Mouse (Mus musculus): ENCODE measurements at regions not wholly inside any gene's neighbourhood (a gene's known extent, or its start where the extent isn't known, plus 50 kb on each side); places are given as distances from the start of the nearest gene placed in this dataset.

DNA sequence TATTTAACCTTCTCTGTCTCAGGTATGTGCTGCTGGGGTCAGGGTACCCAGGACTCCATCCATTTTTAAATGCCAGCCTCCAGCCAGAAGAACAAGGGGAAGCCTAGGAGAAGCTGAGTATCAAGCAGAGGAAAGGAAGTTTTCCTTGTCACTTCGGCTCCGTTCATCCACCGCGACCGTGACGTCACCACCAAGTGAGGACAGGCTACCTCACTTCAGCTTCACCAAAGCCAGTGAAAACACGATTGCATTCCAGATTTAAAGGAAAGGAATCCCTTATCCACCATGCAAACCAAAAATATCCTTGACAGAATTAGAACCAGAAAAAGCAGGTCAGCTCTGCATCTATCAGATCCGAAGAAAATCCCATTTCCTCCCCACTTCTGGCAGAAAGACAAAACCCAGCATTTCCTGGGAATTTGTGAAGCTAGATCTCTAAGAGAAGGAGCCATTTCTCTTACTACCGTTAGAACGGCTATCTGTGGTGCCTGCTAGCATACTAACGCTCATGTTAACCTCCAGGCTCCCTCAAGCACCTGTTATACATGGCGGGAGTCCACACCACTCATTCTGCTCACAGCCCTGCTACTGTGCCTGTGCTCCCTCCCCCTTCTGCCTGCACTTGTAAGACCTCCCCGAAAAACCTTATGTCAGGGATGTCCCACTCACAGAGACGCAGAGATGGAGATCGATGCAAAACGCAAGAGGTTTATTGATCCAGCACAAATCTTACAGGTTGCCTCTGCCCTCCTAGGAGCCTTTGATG lies 133.4 kb downstream of the Qrsl1 start:
- no peak for TF ChIP-seq EP300 (IDR thresholded peaks at IDR 0.05; ENCODE audit: low read depth)
- no peak for TF ChIP-seq CTCF (IDR thresholded peaks at IDR 0.05; ENCODE audit: low read depth)
- DNase-seq (ENCODE audit: low read depth in 3 of 3, low spot score in 3 of 3): no peak
- Histone ChIP-seq H3K4me2 (ENCODE audit: low read depth) (no peak overlapping the region), H3K9ac (replicated peaks) (no peak overlapping the region), H3K9me3 (ENCODE audit: control insufficient read depth, low read length) (no peaks in the 10 kb centered on the region), H3K36me3 (replicated peaks; ENCODE audit: control insufficient read depth, insufficient read depth, low read depth) (no peaks in the 10 kb centered on the region), H3K27me3 (ENCODE audit: control insufficient read depth, insufficient read depth, low read length) (no peaks in the 10 kb centered on the region), H3K27ac (no peak overlapping the region), H3K4me1 (replicated peaks; ENCODE audit: control insufficient read depth in 2 of 2, insufficient read depth in 2 of 2, low read length in 1 of 2) (peaks cover 19 to 21% of the 10 kb centered on the region in 2 experiments), H3K4me3 (ENCODE audit: insufficient read depth in 1 of 2, low read depth in 2 of 2, low read length in 2 of 2) (no peak overlapping the region)
- ATAC-seq (ENCODE audit: insufficient read depth): no peak
- 80% methylated on average over 16 of the region's 16 CpGs for WGBS (ENCODE audit: insufficient replicate concordance)

DNA sequence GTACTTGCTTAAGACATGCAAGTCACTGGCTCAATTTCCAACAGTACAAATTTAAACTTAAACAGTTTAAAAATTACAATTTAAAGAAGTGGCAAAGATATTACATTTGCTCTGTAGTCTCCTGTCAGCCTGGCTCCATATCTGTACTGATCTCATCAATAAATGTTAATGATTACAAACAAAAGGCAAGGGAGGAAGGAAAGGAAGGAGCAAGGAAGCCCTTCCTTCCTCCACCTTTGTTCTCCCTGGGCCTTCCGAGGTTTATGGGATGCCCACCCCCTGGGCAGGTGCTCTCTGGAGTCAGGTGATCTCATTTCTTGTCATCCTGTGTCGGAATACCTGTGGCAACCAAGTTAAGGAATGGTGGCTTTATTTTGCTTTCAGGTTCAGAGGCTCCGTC lies 132.5 kb downstream of the Qrsl1 start:
- WGBS (ENCODE audit: insufficient replicate concordance): 70% methylated on average over 3 of the region's 3 CpGs
- H3K9ac ChIP-seq (replicated peaks): no peak overlapping the region
- H3K9me3 ChIP-seq (ENCODE audit: control insufficient read depth, low read length): no peaks in the 10 kb centered on the region
- TF ChIP-seq CTCF (IDR thresholded peaks at IDR 0.05; ENCODE audit: low read depth): no peak
- no peaks in the 10 kb centered on the region for H3K36me3 ChIP-seq (replicated peaks; ENCODE audit: control insufficient read depth, insufficient read depth, low read depth)
- ATAC-seq (ENCODE audit: insufficient read depth): no peak
- no peaks in the 10 kb centered on the region for H3K27me3 ChIP-seq (ENCODE audit: control insufficient read depth, insufficient read depth, low read length)
- no peak overlapping the region for H3K27ac ChIP-seq
- H3K4me2 ChIP-seq (ENCODE audit: low read depth): no peak overlapping the region
- no peak overlapping the region for H3K4me3 ChIP-seq (ENCODE audit: insufficient read depth in 1 of 2, low read depth in 2 of 2, low read length in 2 of 2)
- peaks cover 19 to 21% of the 10 kb centered on the region in 2 experiments for H3K4me1 ChIP-seq (replicated peaks; ENCODE audit: control insufficient read depth in 2 of 2, insufficient read depth in 2 of 2, low read length in 1 of 2)
- no peak for DNase-seq (ENCODE audit: low read depth in 3 of 3, low spot score in 3 of 3)

DNA sequence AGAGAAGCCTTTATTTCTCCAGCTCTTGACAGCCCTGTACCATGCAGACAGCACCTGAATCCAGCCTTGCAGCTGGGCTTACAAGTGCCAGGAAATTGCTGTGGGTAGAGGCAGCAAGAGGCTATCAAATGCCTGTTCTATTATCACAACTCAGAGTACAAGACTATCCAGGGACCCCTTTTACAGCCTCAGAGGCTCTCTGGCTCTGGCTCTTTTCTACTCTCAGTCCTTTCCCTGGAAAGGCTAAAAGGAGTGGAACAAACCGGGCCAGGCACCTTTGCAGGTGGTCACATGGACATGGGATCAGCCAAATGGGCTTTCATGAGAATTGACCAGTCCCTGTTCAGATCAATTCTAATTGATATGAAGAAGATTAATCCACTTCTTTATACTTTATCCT lies 125.7 kb downstream of the Qrsl1 start:
- 51% methylated on average over 1 of the region's 1 CpGs for WGBS (ENCODE audit: insufficient replicate concordance)
- Histone ChIP-seq H3K4me3 (ENCODE audit: insufficient read depth in 1 of 2, low read depth in 2 of 2, low read length in 2 of 2) (no peak overlapping the region), H3K36me3 (replicated peaks; ENCODE audit: control insufficient read depth, insufficient read depth, low read depth) (no peaks in the 10 kb centered on the region), H3K27ac (no peak overlapping the region), H3K9ac (replicated peaks) (no peak overlapping the region), H3K9me3 (ENCODE audit: control insufficient read depth, low read length) (no peaks in the 10 kb centered on the region), H3K27me3 (ENCODE audit: control insufficient read depth, insufficient read depth, low read length) (no peaks in the 10 kb centered on the region), H3K4me1 (replicated peaks; ENCODE audit: control insufficient read depth in 2 of 2, insufficient read depth in 2 of 2, low read length in 1 of 2) (no peaks in the 10 kb centered on the region), H3K4me2 (ENCODE audit: low read depth) (no peak overlapping the region)
- ATAC-seq (ENCODE audit: insufficient read depth): no peak
- TF ChIP-seq CTCF (IDR thresholded peaks at IDR 0.05; ENCODE audit: low read depth) (no peak), EP300 (IDR thresholded peaks at IDR 0.05; ENCODE audit: low read depth) (no peak)
- DNase-seq (ENCODE audit: low read depth in 3 of 3, low spot score in 3 of 3): no peak

DNA sequence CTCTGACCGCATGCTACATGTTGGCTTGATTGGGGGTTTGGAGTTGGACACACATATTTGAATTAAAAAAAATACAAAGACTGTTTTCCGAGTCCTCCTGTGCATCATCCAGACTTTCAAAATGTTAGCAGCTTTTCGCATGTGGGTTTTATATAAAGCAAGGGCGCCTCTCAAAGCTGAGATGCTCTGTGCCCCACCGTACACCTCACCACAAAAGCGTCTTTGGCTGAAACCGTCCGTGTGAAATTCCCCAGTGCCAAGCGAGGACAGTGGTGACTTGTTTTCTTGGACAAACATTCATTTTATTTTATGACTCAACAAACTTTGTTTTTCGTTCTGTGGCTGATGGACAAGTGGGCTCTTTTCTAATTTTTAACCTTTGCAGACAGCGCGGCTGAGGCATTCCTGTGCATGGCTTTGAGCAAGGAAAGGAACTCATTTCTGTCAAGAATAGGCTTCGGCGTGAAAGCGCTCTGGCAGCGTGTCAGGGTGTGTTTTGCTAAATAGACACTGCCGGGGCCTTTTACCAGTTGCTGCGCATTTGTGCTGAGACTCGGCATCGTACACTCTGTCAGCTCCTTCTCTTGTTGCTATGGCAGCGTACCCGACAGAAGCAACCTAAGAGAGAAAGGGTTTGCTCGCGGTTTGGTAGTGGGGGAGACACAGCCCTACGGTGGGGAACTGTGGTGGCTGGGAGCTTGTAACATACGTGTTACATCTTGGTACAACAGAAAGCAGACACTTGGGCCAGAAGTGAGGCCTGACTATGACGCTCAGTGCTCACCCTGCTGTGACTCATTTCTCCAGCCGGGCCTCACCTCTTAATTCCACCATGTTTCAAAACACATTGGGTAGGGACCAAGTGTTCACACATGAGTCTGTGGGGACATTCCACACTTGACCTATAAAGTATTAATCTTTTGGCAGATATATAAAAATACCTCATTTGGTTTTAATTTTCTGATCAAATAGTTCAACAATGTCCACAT lies 123.6 kb downstream of the Qrsl1 start:
- no peak overlapping the region for H3K9ac ChIP-seq (replicated peaks)
- H3K4me2 ChIP-seq (ENCODE audit: low read depth): no peak overlapping the region
- H3K9me3 ChIP-seq (ENCODE audit: control insufficient read depth, low read length): no peaks in the 10 kb centered on the region
- no peak overlapping the region for H3K4me3 ChIP-seq (ENCODE audit: insufficient read depth in 1 of 2, low read depth in 2 of 2, low read length in 2 of 2)
- H3K4me1 ChIP-seq (replicated peaks; ENCODE audit: control insufficient read depth in 2 of 2, insufficient read depth in 2 of 2, low read length in 1 of 2): no peaks in the 10 kb centered on the region
- H3K27me3 ChIP-seq (ENCODE audit: control insufficient read depth, insufficient read depth, low read length): no peaks in the 10 kb centered on the region
- H3K36me3 ChIP-seq (replicated peaks; ENCODE audit: control insufficient read depth, insufficient read depth, low read depth): no peaks in the 10 kb centered on the region
- TF ChIP-seq CTCF (IDR thresholded peaks at IDR 0.05; ENCODE audit: low read depth): no peak
- ATAC-seq (ENCODE audit: insufficient read depth) (no peak), DNase-seq (ENCODE audit: low read depth in 3 of 3, low spot score in 3 of 3) (no peak)
- 80% methylated on average over 28 of the region's 28 CpGs for WGBS (ENCODE audit: insufficient replicate concordance)
- no peak overlapping the region for H3K27ac ChIP-seq

DNA sequence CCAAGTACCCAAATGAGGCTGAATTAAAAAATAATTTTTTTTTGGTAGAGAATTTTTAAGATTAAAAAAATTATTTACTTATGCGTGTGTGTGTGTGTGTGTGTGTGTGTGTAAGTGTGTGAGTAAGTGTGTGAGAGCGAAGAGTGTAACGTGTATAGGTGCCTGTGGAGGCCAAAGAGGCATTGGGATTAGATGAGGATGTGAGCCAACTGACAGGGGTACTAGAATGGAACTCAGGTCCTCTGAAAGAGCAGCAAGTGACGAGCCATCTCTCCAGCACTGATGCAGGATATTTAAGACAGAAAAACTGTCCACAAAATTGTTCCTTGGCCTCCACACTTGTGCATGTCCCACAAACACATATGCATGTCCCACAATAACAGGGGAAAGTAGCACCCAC lies 121.0 kb downstream of the Qrsl1 start:
- Histone ChIP-seq H3K4me3 (ENCODE audit: insufficient read depth in 1 of 2, low read depth in 2 of 2, low read length in 2 of 2) (no peak overlapping the region), H3K36me3 (replicated peaks; ENCODE audit: control insufficient read depth, insufficient read depth, low read depth) (no peaks in the 10 kb centered on the region), H3K4me1 (replicated peaks; ENCODE audit: control insufficient read depth in 2 of 2, insufficient read depth in 2 of 2, low read length in 1 of 2) (no peaks in the 10 kb centered on the region), H3K27ac (no peak overlapping the region), H3K4me2 (ENCODE audit: low read depth) (no peak overlapping the region), H3K9me3 (ENCODE audit: control insufficient read depth, low read length) (no peaks in the 10 kb centered on the region), H3K27me3 (ENCODE audit: control insufficient read depth, insufficient read depth, low read length) (no peaks in the 10 kb centered on the region), H3K9ac (replicated peaks) (no peak overlapping the region)
- WGBS (ENCODE audit: insufficient replicate concordance): 76% methylated on average over 4 of the region's 4 CpGs
- ATAC-seq (ENCODE audit: insufficient read depth) (no peak), DNase-seq (ENCODE audit: low read depth in 3 of 3, low spot score in 3 of 3) (no peak)
- no peak for TF ChIP-seq CTCF (IDR thresholded peaks at IDR 0.05; ENCODE audit: low read depth)
- TF ChIP-seq EP300 (IDR thresholded peaks at IDR 0.05; ENCODE audit: low read depth): no peak
